Mouse (Mus musculus): ENCODE measurements at regions not wholly inside any gene's neighbourhood (a gene's known extent, or its start where the extent isn't known, plus 50 kb on each side); places are given as distances from the start of the nearest gene placed in this dataset.

DNA sequence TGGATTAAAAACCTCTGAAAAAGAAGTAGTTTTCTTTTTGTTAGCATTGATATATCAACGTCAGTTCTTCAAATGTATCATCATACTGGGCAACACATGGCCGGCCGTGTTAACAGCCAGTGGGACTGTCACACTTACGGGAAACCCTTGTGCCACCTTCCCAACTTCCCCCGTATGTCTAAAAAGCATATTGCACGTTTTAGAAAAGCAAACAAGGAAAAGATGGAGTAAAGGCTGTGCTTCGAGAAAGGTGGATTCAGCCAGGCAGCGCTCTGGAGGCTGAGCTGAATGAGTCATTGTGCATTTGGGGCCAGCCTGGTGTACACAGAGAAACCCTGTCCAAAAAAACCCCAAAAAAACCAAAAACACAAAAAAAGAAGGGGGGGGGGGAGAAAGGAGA, 193.4 kb downstream of the 3100002H09Rik start:
- TF ChIP-seq CTCF (IDR thresholded peaks at IDR 0.05; ENCODE audit: borderline replicate concordance, extremely low read depth, insufficient read depth, insufficient read length) (no peak), POLR2A (IDR thresholded peaks at IDR 0.05; ENCODE audit: borderline replicate concordance, extremely low read depth, insufficient read depth, insufficient read length, poor library complexity, severe bottlenecking) (no peak)

All from brain, embryonic 14.5 days (tissue).